Mouse (Mus musculus): ENCODE measurements around the gene Gm16440. TPM values are rescaled to one million over a fixed set of nuclear protein-coding genes. Genes with fewer than 3 reads are reported as not detected.

Gene Gm16440
- not detected for polyA plus RNA-seq (2014; fragmentation: Illumina TruSeq; extraction: RNeasy Lipid Tissue Mini Kit (QIAGEN cat#74804); ENCODE audit: low read depth, low replicate concordance)

DNA sequence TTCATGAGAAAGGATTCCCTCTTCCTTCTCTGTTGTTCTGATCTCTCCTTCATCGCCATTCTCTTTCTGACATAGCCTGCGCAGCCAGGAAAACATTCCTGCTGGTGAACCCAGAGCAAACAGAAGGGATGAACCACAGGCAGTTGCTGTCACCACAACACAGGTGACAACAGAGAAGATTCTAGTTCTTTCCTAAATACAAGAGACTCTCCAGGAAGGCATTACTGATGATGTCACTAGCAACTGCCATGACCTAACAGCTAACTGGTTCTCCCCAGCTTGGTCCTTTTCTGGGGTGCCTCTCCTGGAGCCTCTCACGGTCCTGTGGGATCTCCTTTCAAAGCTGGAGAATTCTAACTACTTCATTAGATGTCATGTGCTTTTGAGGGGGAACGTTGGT is at the start of gene Gm16440:
Gm16440 (minus strand) TSS at position 101 of the 400 bp plus-strand sequence.

DNA sequence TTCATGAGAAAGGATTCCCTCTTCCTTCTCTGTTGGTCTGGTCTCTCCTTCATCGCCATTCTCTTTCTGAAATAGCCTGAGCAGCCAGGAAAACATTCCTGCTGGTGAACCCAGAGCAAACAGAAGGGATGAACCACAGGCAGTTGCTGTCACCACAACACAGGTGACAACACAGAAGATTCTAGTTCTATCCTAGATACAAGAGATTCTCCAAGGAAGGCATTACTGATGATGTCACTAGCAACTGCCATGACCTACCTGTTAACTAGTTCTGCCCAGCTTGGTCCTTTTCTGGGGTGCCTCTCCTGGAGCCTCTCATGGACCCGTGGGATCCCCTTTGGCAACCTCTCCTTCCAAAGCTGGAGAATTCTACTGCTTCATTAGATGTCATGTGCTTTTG is 22.3 kb upstream of the Gm16440 start, which contains the start of gene Gm3591:
Gm3591 (minus strand) TSS at position 101 of the 400 bp plus-strand sequence.

DNA sequence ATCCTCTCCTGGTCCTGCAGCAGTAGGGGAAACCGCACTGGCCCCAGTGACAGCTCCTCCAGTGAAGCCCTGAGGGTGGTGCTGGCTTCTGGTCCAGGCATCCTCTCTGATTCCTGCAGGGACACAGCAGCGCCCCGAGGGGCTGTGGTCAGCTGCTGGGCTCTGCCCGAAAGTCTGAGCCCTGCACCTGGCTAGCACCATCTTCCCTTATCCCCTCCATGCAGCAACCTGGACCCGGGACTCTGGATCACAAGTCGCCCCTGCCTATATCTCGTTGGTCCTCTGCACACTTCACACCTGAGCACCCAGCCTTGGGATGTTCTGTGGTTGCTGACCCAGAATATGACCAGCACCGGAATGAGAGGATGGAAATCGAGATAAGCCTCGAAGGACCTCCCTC is 46.5 kb downstream of the Gm16440 start, which contains the start of gene Gm3618:
Gm3618 (minus strand) TSS at position 101 of the 400 bp plus-strand sequence.

Other genes with a start within 250 kb of the Gm16440 start
- gene Gm21560, start 171.0 kb downstream of the Gm16440 start, polyA plus RNA-seq (2014; fragmentation: Illumina TruSeq; extraction: RNeasy Lipid Tissue Mini Kit (QIAGEN cat#74804); ENCODE audit: low read depth, low replicate concordance), result not detected
- gene Gm3411, start 103.1 kb downstream of the Gm16440 start, polyA plus RNA-seq (2014; fragmentation: Illumina TruSeq; extraction: RNeasy Lipid Tissue Mini Kit (QIAGEN cat#74804); ENCODE audit: low read depth, low replicate concordance), result 1.9 TPM
- gene Gm21103, start 85.5 kb downstream of the Gm16440 start, polyA plus RNA-seq (2014; fragmentation: Illumina TruSeq; extraction: RNeasy Lipid Tissue Mini Kit (QIAGEN cat#74804); ENCODE audit: low read depth, low replicate concordance), result not detected
- gene Gm3618, start 46.6 kb downstream of the Gm16440 start, polyA plus RNA-seq (2014; fragmentation: Illumina TruSeq; extraction: RNeasy Lipid Tissue Mini Kit (QIAGEN cat#74804); ENCODE audit: low read depth, low replicate concordance), result not detected
- not detected for gene Gm3591, start 22.2 kb upstream of the Gm16440 start, polyA plus RNA-seq (2014; fragmentation: Illumina TruSeq; extraction: RNeasy Lipid Tissue Mini Kit (QIAGEN cat#74804); ENCODE audit: low read depth, low replicate concordance)
- gene Gm3594, start 54.3 kb upstream of the Gm16440 start, polyA plus RNA-seq (2014; fragmentation: Illumina TruSeq; extraction: RNeasy Lipid Tissue Mini Kit (QIAGEN cat#74804); ENCODE audit: low read depth, low replicate concordance), result not detected
- not detected for gene Gm8356, start 147.0 kb upstream of the Gm16440 start, polyA plus RNA-seq (2014; fragmentation: Illumina TruSeq; extraction: RNeasy Lipid Tissue Mini Kit (QIAGEN cat#74804); ENCODE audit: low read depth, low replicate concordance)
- gene Gm3629, start 200.3 kb upstream of the Gm16440 start, polyA plus RNA-seq (2014; fragmentation: Illumina TruSeq; extraction: RNeasy Lipid Tissue Mini Kit (QIAGEN cat#74804); ENCODE audit: low read depth, low replicate concordance), result not detected
- gene Gm3460, start 232.1 kb upstream of the Gm16440 start, polyA plus RNA-seq (2014; fragmentation: Illumina TruSeq; extraction: RNeasy Lipid Tissue Mini Kit (QIAGEN cat#74804); ENCODE audit: low read depth, low replicate concordance), result not detected

Data from kidney, adult 10 weeks (tissue).